Mouse (Mus musculus) ES-Bruce4 (cell line): ENCODE data around the gene Gm15737. TPM values are rescaled to one million over a fixed set of nuclear protein-coding genes. Genes with fewer than 3 reads are reported as not detected.

Experiments used
- H3K27ac ChIP-seq: 2 replicates; pipeline ENCODE4 v1.5.1; 2012; ENCODE audit warnings: low read length, inconsistent platforms; ENCODE audit not compliant: insufficient read depth
- H3K27me3 ChIP-seq: 2 replicates; pipeline ENCODE4 v1.6.1; 2012; ENCODE audit warnings: mild to moderate bottlenecking, low read length, inconsistent platforms; ENCODE audit not compliant: control insufficient read depth, poor library complexity, insufficient read depth, severe bottlenecking
- H3K36me3 ChIP-seq: 2 replicates; pipeline ENCODE4 v1.6.1; 2012; ENCODE audit warnings: inconsistent platforms, mild to moderate bottlenecking, low read length, moderate library complexity; ENCODE audit not compliant: control insufficient read depth, poor library complexity, insufficient read depth, severe bottlenecking
- H3K4me1 ChIP-seq: one replicate; pipeline ENCODE4 v1.8.1; 2011; ENCODE audit warnings: low read length; ENCODE audit not compliant: control insufficient read depth, insufficient read depth
- H3K4me3 ChIP-seq: 2 replicates; pipeline ENCODE4 v1.5.1; 2011; ENCODE audit warnings: low read depth, mild to moderate bottlenecking, low read length
- H3K9ac ChIP-seq: 2 replicates; pipeline ENCODE4 v1.6.1; 2012; ENCODE audit warnings: low read depth, mild to moderate bottlenecking, inconsistent platforms; ENCODE audit not compliant: poor library complexity, severe bottlenecking
- H3K9me3 ChIP-seq: replicated peaks from 2 replicates; pipeline ENCODE4 v1.6.1; 2012; ENCODE audit warnings: mild to moderate bottlenecking, low read length, inconsistent platforms; ENCODE audit not compliant: control insufficient read depth, poor library complexity, insufficient read depth, severe bottlenecking
- CTCF ChIP-seq: IDR thresholded peaks from one replicate; pipeline ENCODE4 v1.8.1; 2011; ENCODE audit warnings: low read depth, low read length
- EP300 ChIP-seq: IDR thresholded peaks from 2 replicates; pipeline ENCODE4 v1.6.1; 2011; ENCODE audit warnings: low read depth, low read length; ENCODE audit not compliant: insufficient read depth
- POLR2A ChIP-seq: IDR thresholded peaks from one replicate; pipeline ENCODE4 v1.8.1; 2011; ENCODE audit warnings: low read length; ENCODE audit not compliant: insufficient read depth
- polyA plus RNA-seq: library from polyadenylated mRNA; stranded (reverse); fragments of >200 nt; gene quantifications from 2 replicates; pipeline ENCODE4 v1.2.4, GENCODE M21; 2011; ENCODE audit warnings: low read depth; ENCODE audit not compliant: missing spikeins, insufficient read depth, insufficient read length

Gm15737 gene
- polyA plus RNA-seq, 1 experiment = not detected

- no peak overlapping the region for H3K4me3 ChIP-seq
- TF ChIP-seq CTCF = no peak
- TF ChIP-seq EP300 = no peak
- no peak for TF ChIP-seq POLR2A
- no peak overlapping the region for H3K27ac ChIP-seq
- H3K36me3 ChIP-seq = no peaks in the 10 kb centered on the region; the same call in 1 of the 2 replicates
- H3K9ac ChIP-seq = no peak overlapping the region
- H3K4me1 ChIP-seq = no peaks in the 10 kb centered on the region
- H3K9me3 ChIP-seq = no peaks in the 10 kb centered on the region
- H3K27me3 ChIP-seq = no peaks in the 10 kb centered on the region
These were observed 19.9 kb upstream of the Gm15737 start for GRCm38 (mm10) chr6:92849208-92849607.

- Histone ChIP-seq H3K4me1 (no peaks in the 10 kb centered on the region), H3K9me3 (no peaks in the 10 kb centered on the region), H3K4me3 (no peak overlapping the region), H3K36me3 (no peaks in the 10 kb centered on the region; the same call in 1 of the 2 replicates), H3K27ac (no peak overlapping the region), H3K27me3 (no peaks in the 10 kb centered on the region), H3K9ac (no peak overlapping the region)
- TF ChIP-seq CTCF (no peak), EP300 (no peak), POLR2A (no peak)
These were observed 18.9 kb upstream of the Gm15737 start for GRCm38 (mm10) chr6:92850250-92850649.

DNA sequence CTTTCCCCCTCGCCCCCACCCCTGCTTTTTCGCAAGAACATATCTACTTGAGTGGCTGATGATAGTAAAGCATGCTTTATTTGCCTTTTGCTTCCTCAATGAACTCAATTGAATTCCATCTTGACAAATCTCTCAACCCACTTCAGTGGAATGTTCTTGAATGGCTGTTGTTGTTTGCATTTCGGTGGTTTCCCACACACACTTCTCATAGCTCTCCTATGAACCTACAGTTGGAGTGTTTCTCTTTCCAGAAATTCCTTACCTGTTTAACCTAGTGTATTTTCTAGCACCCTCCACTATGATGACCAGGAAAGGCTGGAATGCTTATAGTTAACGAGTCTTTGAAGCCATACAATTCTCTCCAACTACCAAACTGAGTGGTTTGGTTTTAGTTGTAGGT, 14.3 kb upstream of the Gm15737 start:
- H3K27me3 ChIP-seq = no peaks in the 10 kb centered on the region
- H3K4me3 ChIP-seq = no peak overlapping the region
- H3K4me1 ChIP-seq = no peaks in the 10 kb centered on the region
- TF ChIP-seq POLR2A (no peak), EP300 (no peak), CTCF (no peak)
- H3K9me3 ChIP-seq = no peaks in the 10 kb centered on the region
- no peak overlapping the region for H3K27ac ChIP-seq
- H3K9ac ChIP-seq = no peak overlapping the region
- H3K36me3 ChIP-seq = no peaks in the 10 kb centered on the region

- Histone ChIP-seq H3K36me3 (no peaks in the 10 kb centered on the region), H3K9me3 (no peaks in the 10 kb centered on the region), H3K27me3 (no peaks in the 10 kb centered on the region), H3K4me1 (no peaks in the 10 kb centered on the region), H3K9ac (no peak overlapping the region), H3K27ac (no peak overlapping the region), H3K4me3 (no peak overlapping the region)
- TF ChIP-seq POLR2A (no peak), CTCF (no peak)
These were observed 11.4 kb upstream of the Gm15737 start for GRCm38 (mm10) chr6:92857761-92858160.

DNA sequence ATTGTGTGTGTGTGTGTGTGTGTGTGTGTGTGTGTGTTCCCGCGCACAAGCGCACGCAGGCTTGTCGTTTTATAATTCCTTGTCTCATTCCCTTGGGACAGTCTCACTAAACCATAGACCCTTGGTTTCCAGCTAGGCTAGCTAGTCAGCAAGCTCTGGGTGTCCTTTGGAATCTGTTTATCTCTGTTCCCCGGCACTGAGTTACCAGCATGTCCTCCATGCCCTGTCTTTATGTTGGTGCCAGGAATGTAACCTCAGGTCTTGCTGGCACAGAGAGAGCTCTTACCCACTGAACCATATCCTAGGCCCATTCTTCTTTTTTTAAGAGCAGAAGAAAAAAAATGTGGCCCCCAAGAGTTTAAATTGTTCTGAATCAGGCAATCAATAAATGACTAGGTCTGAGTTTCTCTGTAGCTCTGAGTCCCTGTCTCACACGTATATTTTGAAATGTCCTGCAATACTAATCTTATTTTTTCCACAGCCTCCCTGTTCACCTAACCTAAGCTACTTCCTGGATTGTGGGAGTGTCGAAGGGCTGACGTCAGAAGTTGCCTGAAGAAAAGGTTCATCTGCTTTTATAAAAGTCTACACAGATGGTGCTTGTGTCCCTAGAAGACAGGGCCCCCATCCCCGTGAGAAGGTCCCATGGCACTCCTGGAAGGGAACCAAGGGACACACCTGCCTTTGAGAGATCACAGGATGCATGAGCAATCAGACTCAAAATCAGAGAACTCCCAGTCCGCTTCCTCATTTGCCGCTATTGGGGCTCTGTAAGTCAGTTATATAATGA, 10.2 kb upstream of the Gm15737 start:
- Histone ChIP-seq H3K27ac (no peak overlapping the region), H3K9me3 (no peaks in the 10 kb centered on the region), H3K4me3 (no peak overlapping the region), H3K27me3 (no peaks in the 10 kb centered on the region), H3K4me1 (no peaks in the 10 kb centered on the region), H3K9ac (no peak overlapping the region), H3K36me3 (no peaks in the 10 kb centered on the region)
- TF ChIP-seq EP300 (no peak), POLR2A (no peak), CTCF (no peak)

DNA sequence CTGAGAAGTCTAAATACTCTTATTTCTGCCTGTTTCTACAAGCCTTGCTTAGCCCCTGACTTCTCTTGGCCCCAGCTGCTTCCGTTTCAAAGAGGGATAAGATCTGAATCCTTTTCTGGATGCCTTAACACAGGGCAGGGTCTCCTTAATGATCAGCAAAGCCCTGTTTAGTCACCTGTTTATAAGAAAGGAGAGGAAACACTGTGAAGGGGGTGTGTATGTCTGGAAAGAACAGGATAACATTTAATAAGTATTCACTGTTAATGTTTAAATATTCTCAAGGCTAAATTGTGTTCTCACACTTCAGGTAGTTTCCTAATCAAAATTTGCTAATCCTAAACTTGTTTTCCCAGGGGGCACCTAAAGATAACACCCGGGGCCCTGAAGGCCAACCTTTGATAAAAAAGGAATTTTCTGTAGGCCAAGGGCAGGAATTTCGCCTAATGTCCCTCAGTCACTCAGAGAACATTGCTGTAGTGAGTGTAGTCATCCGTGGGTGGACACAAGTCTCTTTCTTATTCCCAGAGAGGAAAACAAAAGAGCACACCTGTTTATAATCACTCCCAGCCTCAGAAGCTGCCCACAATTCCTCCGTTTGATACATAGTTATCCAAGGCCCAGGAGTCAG, 8.8 kb upstream of the Gm15737 start:
- H3K27me3 ChIP-seq = no peaks in the 10 kb centered on the region
- H3K9ac ChIP-seq = no peak overlapping the region
- no peak overlapping the region for H3K4me3 ChIP-seq
- no peak for TF ChIP-seq EP300
- no peak for TF ChIP-seq CTCF
- TF ChIP-seq POLR2A = no peak
- H3K4me1 ChIP-seq = no peaks in the 10 kb centered on the region
- no peak overlapping the region for H3K27ac ChIP-seq
- no peaks in the 10 kb centered on the region for H3K36me3 ChIP-seq
- no peaks in the 10 kb centered on the region for H3K9me3 ChIP-seq
